Mouse (Mus musculus): ENCODE measurements at regions not wholly inside any gene's neighbourhood (a gene's known extent, or its start where the extent isn't known, plus 50 kb on each side); places are given as distances from the start of the nearest gene placed in this dataset.
A peak's percentile ranks its signal among the peaks of the same experiment; 100 is the strongest.

DNA sequence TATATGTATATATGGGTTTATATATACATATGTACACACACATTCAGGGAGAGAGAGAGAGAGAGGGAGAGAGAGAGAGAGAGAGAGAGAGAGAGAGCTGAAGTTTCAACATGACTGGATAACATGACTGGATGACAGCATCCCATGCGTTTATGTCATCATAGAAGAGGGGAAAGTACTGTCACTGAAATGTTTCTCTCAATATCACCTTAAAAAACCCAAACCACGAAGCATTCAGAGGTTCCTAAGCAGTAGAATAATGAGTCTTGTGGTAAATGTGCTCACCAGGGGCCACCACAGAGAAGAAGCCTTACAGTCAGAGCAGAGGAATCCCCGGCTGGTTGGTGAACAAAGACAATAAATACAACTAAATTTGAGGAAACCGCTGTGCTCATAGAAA, 342.9 kb upstream of the Adamts16 start:
- Histone ChIP-seq H3K4me1 (replicated peaks) (no peaks in the 10 kb centered on the region), H3K9me3 (no peaks in the 10 kb centered on the region), H3K4me3 (replicated peaks) (no peak overlapping the region), H3K27ac (no peak overlapping the region), H3K36me3 (no peaks in the 10 kb centered on the region), H3K4me2 (replicated peaks) (no peak overlapping the region), H3K27me3 (peaks cover 4% of the 10 kb centered on the region; the same call in 1 of the 2 replicates), H3K9ac (replicated peaks) (no peak overlapping the region)
- WGBS: 81% methylated on average over 4 of the region's 4 CpGs
- ATAC-seq: no peak

DNA sequence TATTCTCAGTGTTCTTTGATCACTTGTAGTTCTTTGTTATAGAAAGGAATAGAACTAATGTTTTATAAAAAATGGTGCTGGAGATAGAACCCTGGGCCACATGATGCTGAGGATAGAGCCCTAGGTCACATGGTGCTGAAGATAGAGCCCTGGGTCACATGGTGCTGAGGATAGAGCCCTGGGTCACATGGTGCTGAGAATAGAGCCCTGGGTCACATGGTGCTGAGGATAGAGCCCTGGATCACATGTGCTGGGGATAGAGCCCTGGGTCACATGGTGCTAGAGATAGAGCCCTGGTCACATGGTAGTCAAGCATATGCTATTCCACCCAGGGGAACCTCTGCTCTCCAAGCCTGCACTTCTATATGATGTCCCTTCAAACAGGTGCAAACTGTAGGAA, 337.5 kb upstream of the Adamts16 start:
- Histone ChIP-seq H3K36me3 (no peaks in the 10 kb centered on the region), H3K4me3 (replicated peaks) (no peak overlapping the region), H3K9ac (replicated peaks) (no peak overlapping the region), H3K9me3 (no peaks in the 10 kb centered on the region), H3K27me3 (peaks cover 4% of the 10 kb centered on the region; the same call in 1 of the 2 replicates), H3K27ac (no peak overlapping the region), H3K4me1 (replicated peaks) (no peaks in the 10 kb centered on the region), H3K4me2 (replicated peaks) (no peak overlapping the region)
- ATAC-seq: no peak

DNA sequence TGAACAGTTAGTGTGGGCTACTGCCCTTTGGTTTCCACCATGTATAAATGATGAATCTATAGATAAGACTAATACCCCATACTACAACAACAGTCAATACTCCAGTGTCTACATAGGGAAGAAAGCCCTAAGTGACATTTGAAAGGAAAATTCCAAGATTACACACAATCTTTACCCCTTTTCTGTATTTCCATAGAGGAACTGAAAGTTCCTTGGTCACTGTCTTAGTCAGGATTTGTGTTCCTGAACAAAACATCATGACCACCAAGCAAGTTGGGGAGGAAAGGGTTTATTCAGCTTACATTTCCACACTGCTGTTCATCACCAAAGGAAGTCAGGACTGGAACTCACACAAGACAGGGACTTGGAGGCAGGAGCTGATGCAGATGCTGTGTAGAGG, 332.7 kb upstream of the Adamts16 start:
- Histone ChIP-seq H3K4me2 (replicated peaks) (no peak overlapping the region), H3K36me3 (no peaks in the 10 kb centered on the region), H3K27me3 (peaks cover 2% of the 10 kb centered on the region; the same call in 1 of the 2 replicates), H3K4me1 (replicated peaks) (no peaks in the 10 kb centered on the region), H3K27ac (no peak overlapping the region), H3K4me3 (replicated peaks) (no peak overlapping the region), H3K9ac (replicated peaks) (no peak overlapping the region), H3K9me3 (no peaks in the 10 kb centered on the region)
- no peak for ATAC-seq

DNA sequence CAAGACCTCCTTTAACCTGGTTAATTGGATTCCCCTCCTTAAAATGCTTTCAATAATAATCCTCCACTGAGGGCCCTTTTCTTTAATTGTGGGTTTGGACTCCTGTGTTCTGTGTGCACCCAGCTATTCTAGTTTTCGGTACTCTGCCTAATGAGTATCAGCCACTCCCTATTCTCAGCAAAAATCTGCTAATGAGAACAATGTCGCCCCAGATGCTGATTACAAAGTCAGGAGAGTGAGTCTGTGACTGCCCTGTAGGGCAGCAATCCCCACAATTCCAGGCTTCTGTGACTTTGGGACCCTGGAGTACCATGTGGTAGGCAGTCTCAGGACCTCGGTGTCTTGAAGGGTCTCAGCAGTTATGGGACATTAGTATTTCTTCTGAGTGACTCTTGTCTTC, 324.6 kb upstream of the Adamts16 start:
- no peak overlapping the region for H3K4me3 ChIP-seq (replicated peaks)
- no peak overlapping the region for H3K4me2 ChIP-seq (replicated peaks)
- H3K9ac ChIP-seq (replicated peaks): no peak overlapping the region
- peak; percentile 10; the same call in 1 of the 2 replicates for ATAC-seq
- 12% methylated on average over 3 of the region's 3 CpGs for WGBS
- H3K36me3 ChIP-seq: no peaks in the 10 kb centered on the region
- H3K9me3 ChIP-seq: no peaks in the 10 kb centered on the region
- peaks cover 15% of the 10 kb centered on the region for H3K27me3 ChIP-seq
- H3K4me1 ChIP-seq (replicated peaks): peaks cover 24% of the 10 kb centered on the region
- peak overlapping the region; percentile 56 for H3K27ac ChIP-seq

DNA sequence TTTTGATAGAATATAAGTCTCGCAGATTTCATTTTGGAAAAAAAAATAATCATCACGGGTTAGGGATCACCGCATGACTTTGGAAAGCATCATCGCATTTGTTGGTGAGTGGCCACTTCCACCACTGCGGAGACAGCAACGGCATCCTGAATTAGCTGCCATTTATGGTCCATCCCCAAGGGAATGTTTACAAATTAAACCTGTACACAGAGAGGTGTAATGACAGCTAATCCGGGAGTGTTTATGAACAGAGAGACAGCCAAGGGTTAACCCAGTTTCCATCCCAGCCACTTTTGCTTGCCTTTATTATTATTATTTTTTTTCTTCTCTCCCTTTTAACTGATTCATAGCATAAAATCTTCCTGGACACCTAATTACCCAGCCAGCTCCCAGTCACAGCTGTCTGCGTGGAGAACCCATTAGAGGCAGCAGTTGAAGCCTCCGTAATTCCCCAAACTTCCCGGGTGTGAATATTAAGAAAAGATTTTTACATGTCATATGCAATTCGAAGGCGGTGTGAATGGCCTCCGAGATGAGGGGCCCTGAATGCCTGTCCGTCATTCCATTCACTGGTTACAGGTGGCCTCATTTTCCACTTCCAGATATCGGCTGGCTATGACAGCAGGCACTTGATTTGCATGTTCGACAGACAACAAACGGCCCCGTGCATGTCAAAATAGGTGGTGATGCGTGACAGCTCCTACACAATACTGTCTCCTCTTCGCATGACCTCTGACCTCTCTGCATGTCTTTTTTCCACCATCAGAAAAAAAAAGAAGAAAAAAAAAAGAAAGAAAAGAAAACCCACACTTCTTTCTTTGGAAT, 323.7 kb upstream of the Adamts16 start:
- H3K9ac ChIP-seq (replicated peaks): no peak overlapping the region
- 0 out of 2 replicates have a peak overlapping the region, but pooled peaks have one; percentile 9 for H3K4me2 ChIP-seq (replicated peaks)
- H3K4me1 ChIP-seq (replicated peaks): peaks cover 29% of the 10 kb centered on the region
- 26% methylated on average over 20 of the region's 20 CpGs for whole genome bisulfite sequencing
- peak overlapping the region; percentile 9; the same call in 1 of the 2 replicates for H3K27ac ChIP-seq
- peak; percentile 89 for ATAC-seq
- no peaks in the 10 kb centered on the region for H3K36me3 ChIP-seq
- H3K9me3 ChIP-seq: no peaks in the 10 kb centered on the region
- H3K27me3 ChIP-seq: peaks cover 17% of the 10 kb centered on the region; the same call in 1 of the 2 replicates
- H3K4me3 ChIP-seq (replicated peaks): no peak overlapping the region

DNA sequence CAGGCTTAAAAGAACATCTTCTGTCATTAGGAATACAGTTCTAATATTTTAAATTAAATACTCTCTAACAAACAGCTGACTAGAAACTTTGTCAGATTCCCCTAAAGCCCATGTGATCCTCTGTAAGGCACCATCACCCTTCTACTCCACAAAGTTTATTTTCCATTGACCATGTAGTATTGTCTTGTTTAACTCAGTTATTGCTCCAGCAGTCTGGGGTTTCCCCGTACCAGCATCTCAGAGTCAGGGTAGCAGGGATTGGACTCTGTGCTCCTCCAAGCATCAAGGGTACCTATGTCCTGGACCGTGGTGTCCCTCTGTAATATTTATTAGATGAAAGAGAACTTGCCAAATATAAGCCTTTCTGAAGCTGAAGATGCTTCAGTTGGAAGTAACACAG, 322.4 kb upstream of the Adamts16 start:
- H3K9ac ChIP-seq (replicated peaks): no peak overlapping the region
- no peak overlapping the region for H3K4me3 ChIP-seq (replicated peaks)
- no peak overlapping the region for H3K27ac ChIP-seq
- peaks cover 35% of the 10 kb centered on the region for H3K4me1 ChIP-seq (replicated peaks)
- peaks cover 19% of the 10 kb centered on the region; the same call in 1 of the 2 replicates for H3K27me3 ChIP-seq
- no peak overlapping the region for H3K4me2 ChIP-seq (replicated peaks)
- no peak for ATAC-seq
- WGBS: 94% methylated on average over 2 of the region's 2 CpGs
- H3K9me3 ChIP-seq: no peaks in the 10 kb centered on the region
- no peaks in the 10 kb centered on the region for H3K36me3 ChIP-seq

DNA sequence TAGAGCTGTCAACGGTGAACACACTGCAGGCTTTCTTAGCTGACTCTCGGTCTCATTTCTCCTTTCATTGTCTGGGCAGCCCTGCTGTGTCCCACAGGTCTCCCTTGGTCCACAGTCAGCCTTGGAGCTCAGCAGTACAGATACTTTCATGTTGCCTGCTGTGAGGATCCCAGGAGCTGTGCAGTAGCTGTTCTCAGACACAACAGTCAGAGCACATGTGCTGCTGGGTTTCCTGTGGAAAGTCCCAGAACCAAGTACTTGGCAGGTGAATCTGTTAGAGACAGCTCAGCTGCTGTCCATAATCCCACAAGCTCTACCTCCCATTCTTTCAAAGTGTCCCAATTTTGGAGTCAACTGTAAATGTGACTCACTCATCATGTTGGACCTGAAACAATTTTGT, 321.3 kb upstream of the Adamts16 start:
- Histone ChIP-seq H3K36me3 (no peaks in the 10 kb centered on the region), H3K4me2 (replicated peaks) (no peak overlapping the region), H3K9me3 (no peaks in the 10 kb centered on the region), H3K27me3 (peaks cover 19% of the 10 kb centered on the region; the same call in 1 of the 2 replicates), H3K9ac (replicated peaks) (no peak overlapping the region), H3K27ac (no peak overlapping the region), H3K4me3 (replicated peaks) (no peak overlapping the region), H3K4me1 (replicated peaks) (peaks cover 46% of the 10 kb centered on the region)
- WGBS: 61% methylated on average over 2 of the region's 2 CpGs
- no peak for ATAC-seq

DNA sequence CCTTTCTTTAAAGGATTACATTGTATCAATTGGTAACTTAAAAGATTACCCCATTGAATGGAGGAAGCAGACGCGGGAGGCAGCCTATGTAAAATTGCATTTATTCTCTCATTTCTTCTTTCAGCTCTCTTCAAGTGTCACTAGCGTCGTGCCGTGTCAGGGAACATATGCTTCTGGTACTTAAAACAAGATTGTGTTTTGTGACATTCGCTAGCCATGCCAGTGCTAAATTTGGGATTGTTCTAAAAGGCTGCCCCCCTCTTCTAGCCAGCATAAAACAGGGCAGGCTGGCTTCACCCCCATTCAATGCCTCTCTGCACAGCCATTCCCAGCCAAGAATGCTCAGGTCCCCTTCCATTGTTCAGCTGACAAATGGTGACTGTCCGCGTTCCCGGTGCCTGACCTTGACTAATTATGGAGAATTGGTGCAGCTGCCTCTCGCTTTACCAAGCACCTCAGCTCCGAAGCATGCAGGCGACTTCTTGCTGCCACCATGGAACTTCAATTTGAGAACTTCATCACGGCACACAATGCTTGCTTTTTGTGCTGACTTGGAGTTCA, 316.8 kb upstream of the Adamts16 start:
- 7% methylated on average over 13 of the region's 13 CpGs for WGBS
- ATAC-seq: peak; percentile 95
- peak overlapping the region; percentile 15; the same call in 1 of the 2 replicates for H3K9ac ChIP-seq (replicated peaks)

DNA sequence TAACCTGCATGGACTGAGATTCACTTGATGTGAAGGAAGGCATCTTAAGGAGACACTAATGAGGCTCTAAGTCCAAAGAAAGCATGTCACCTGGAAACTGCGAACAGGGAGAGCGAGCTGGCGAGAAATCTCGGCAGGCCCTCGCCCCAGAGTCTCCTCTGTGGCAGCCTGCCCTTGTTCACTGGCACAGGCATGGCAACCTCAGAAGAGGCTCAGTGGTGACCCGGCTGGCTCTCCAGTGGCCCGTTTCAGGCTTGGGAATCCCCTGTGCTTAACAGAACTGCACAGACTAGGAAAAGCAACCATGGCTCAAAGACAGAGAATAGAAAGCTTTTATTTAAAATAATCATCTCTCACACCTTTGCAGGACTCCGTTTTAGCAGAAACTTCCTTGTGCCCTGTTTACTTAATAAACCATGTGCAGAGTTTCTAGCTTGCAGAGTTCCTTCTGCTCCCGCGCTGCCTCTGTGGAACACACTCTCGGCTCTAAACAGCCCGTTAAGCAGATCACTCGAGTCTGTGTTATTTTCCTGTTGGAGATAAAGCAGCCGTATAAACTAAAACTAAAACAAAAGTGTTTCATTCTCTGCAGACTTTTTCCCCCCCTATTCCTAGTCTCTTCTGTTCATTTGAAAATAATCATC, 316.2 kb upstream of the Adamts16 start:
- ATAC-seq: no peak
- Histone ChIP-seq H3K36me3 (no peaks in the 10 kb centered on the region), H3K27me3 (peaks cover 33% of the 10 kb centered on the region), H3K9ac (replicated peaks) (peak overlapping the region; percentile 15), H3K4me3 (replicated peaks) (peak overlapping the region; percentile 21), H3K4me1 (replicated peaks) (peaks cover 37% of the 10 kb centered on the region), H3K4me2 (replicated peaks) (peak overlapping the region; percentile 53), H3K27ac (peak overlapping the region; percentile 67), H3K9me3 (no peaks in the 10 kb centered on the region)
- 14% methylated on average over 14 of the region's 14 CpGs for WGBS

More for the DNA sequence above, 316.8 kb upstream of the Adamts16 start:
- Histone ChIP-seq H3K27me3 (peaks cover 34% of the 10 kb centered on the region), H3K27ac (peak overlapping the region; percentile 67), H3K4me2 (replicated peaks) (peak overlapping the region; percentile 53), H3K4me1 (replicated peaks) (peaks cover 37% of the 10 kb centered on the region), H3K4me3 (replicated peaks) (peak overlapping the region; percentile 21), H3K9me3 (no peaks in the 10 kb centered on the region), H3K36me3 (no peaks in the 10 kb centered on the region)

DNA sequence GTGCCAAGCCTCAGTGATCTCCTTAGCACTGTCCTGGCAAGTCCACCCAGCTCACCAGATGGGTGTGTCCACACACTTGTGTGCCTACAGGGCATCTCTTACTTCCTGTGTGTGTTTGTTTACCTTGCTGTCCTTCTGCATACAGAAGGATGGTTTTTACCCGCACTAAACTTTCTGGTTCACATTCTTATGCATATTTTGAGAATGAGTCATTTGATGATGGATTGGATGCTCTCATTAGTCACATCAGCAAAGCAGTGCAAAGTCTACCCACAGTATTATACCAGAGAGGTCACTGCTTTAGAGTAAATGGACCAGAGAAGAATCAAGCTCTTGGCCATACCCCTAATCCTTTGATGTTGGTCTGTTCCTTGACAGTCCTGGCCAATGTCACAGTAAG, 308.5 kb upstream of the Adamts16 start:
- 72% methylated on average over 1 of the region's 1 CpGs for WGBS
- Histone ChIP-seq H3K9ac (replicated peaks) (no peak overlapping the region), H3K4me1 (replicated peaks) (peaks cover 20% of the 10 kb centered on the region), H3K4me2 (replicated peaks) (no peak overlapping the region), H3K9me3 (no peaks in the 10 kb centered on the region), H3K4me3 (replicated peaks) (no peak overlapping the region), H3K27me3 (peaks cover 46% of the 10 kb centered on the region), H3K36me3 (no peaks in the 10 kb centered on the region), H3K27ac (no peak overlapping the region)
- no peak for ATAC-seq

DNA sequence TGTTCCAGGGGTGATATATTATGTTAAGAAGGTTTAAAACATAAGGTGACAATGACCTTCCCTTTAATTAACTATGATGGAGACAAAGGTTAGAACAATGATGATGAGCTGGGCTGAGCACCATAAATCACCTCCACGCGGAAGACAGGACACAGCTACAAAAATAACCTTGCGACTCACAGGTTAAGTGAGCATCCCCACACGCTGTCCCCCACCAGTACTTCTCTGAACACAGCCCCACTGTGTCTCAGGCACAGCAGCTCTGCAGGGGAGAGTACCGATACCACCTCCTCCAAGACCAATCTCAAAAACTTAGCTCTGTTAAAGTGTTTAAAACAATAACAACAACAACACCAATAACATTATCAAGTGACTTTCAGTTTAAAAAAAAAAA, 307.7 kb upstream of the Adamts16 start:
- no peaks in the 10 kb centered on the region for H3K36me3 ChIP-seq
- H3K4me3 ChIP-seq (replicated peaks): no peak overlapping the region
- WGBS: 50% methylated on average over 5 of the region's 5 CpGs
- no peak overlapping the region for H3K9ac ChIP-seq (replicated peaks)
- H3K27ac ChIP-seq: no peak overlapping the region
- H3K9me3 ChIP-seq: no peaks in the 10 kb centered on the region
- peak; percentile 40; the same call in 1 of the 2 replicates for ATAC-seq
- peaks cover 17% of the 10 kb centered on the region for H3K4me1 ChIP-seq (replicated peaks)
- H3K27me3 ChIP-seq: peaks cover 49% of the 10 kb centered on the region
- H3K4me2 ChIP-seq (replicated peaks): no peak overlapping the region
